Mouse (Mus musculus): ENCODE measurements around the gene Olfr1423. TPM values are rescaled to one million over a fixed set of nuclear protein-coding genes. Genes with fewer than 3 reads are reported as not detected.
"Not testable (repeated sequence)": the region's sequence is repeated elsewhere in the genome, so short reads cannot be mapped to it uniquely, and the experiment has no call there.

The Olfr1423 gene
- not detected in 2 replicates for polyA plus RNA-seq (2015; fragmentation: Nextera tagmentation; extraction: Ambion mirVana)

- no peaks in the 10 kb centered on the region for H3K9me3 ChIP-seq
- 72% methylated on average over 2 of the region's 2 CpGs for WGBS
- ATAC-seq (ENCODE audit: low read depth): no peak
Observed at GRCm38 (mm10) chr19:12041217-12041616, at the start of gene Olfr1423. Gene Olfr1423, minus strand, starts transcription at chr19:12041317.

GRCm38 (mm10) chr19:12077631-12078030 is 36.5 kb upstream of the Olfr1423 start, which contains the start of gene Olfr1425:
Gene Olfr1425, minus strand, starts transcription at chr19:12077731.
- H3K9me3 ChIP-seq; ATAC-seq (ENCODE audit: low read depth); H3K36me3 ChIP-seq; H3K4me2 ChIP-seq; H3K4me3 ChIP-seq; H3K9ac ChIP-seq; H3K27me3 ChIP-seq; H3K27ac ChIP-seq (replicated peaks); H3K4me1 ChIP-seq (replicated peaks): not testable (repeated sequence)
- 84% methylated on average over 4 of the region's 4 CpGs for WGBS

More at GRCm38 (mm10) chr19:12041217-12041616, at the start of gene Olfr1423:
- no peak within 1 kb of the TSS for H3K4me3 ChIP-seq
- H3K4me1 ChIP-seq (replicated peaks): no peaks in the 10 kb centered on the region
- no peak within 1 kb of the TSS for H3K9ac ChIP-seq
- H3K27ac ChIP-seq (replicated peaks): no peak within 1 kb of the TSS
- no peaks in the 10 kb centered on the region for H3K27me3 ChIP-seq
- H3K4me2 ChIP-seq: no peak within 1 kb of the TSS
- no peaks in the 10 kb centered on the region for H3K36me3 ChIP-seq

- not testable (repeated sequence) for ATAC-seq (ENCODE audit: low read depth); H3K4me2 ChIP-seq; H3K4me3 ChIP-seq; H3K9ac ChIP-seq; H3K27me3 ChIP-seq; H3K9me3 ChIP-seq; H3K4me1 ChIP-seq (replicated peaks); H3K27ac ChIP-seq (replicated peaks); H3K36me3 ChIP-seq
- WGBS: 93% methylated on average over 1 of the region's 1 CpGs
Observed at GRCm38 (mm10) chr19:12069546-12069945, 28.4 kb upstream of the Olfr1423 start.

GRCm38 (mm10) chr19:12067806-12068205 is 26.7 kb upstream of the Olfr1423 start:
- not testable (repeated sequence) for H3K36me3 ChIP-seq; H3K27me3 ChIP-seq; ATAC-seq (ENCODE audit: low read depth); H3K9ac ChIP-seq; H3K4me2 ChIP-seq; H3K4me1 ChIP-seq (replicated peaks); H3K4me3 ChIP-seq; H3K9me3 ChIP-seq; H3K27ac ChIP-seq (replicated peaks)
- WGBS: 74% methylated on average over 1 of the region's 1 CpGs

GRCm38 (mm10) chr19:12062582-12062981 is 21.5 kb upstream of the Olfr1423 start, which contains the start of gene Olfr1424:
Gene Olfr1424, minus strand, starts transcription at chr19:12062682.
- not testable (repeated sequence) for H3K9me3 ChIP-seq; H3K9ac ChIP-seq; ATAC-seq (ENCODE audit: low read depth); H3K4me2 ChIP-seq; H3K36me3 ChIP-seq; H3K27me3 ChIP-seq; H3K4me1 ChIP-seq (replicated peaks); H3K27ac ChIP-seq (replicated peaks); H3K4me3 ChIP-seq
- 85% methylated on average over 1 of the region's 1 CpGs for WGBS

GRCm38 (mm10) chr19:12043163-12043562 is 2.0 kb upstream of the Olfr1423 start:
- no peak overlapping the region for H3K27ac ChIP-seq (replicated peaks)
- no peaks in the 10 kb centered on the region for H3K9me3 ChIP-seq
- H3K9ac ChIP-seq: no peak overlapping the region
- no peaks in the 10 kb centered on the region for H3K27me3 ChIP-seq
- ATAC-seq (ENCODE audit: low read depth): no peak
- 93% methylated on average over 5 of the region's 5 CpGs for WGBS
- H3K4me3 ChIP-seq: no peak overlapping the region
- no peak overlapping the region for H3K4me2 ChIP-seq
- no peaks in the 10 kb centered on the region for H3K4me1 ChIP-seq (replicated peaks)
- H3K36me3 ChIP-seq: no peaks in the 10 kb centered on the region

- Histone ChIP-seq H3K9me3 (no peaks in the 10 kb centered on the region), H3K4me2 (no peak overlapping the region), H3K27ac (replicated peaks) (no peak overlapping the region), H3K36me3 (no peaks in the 10 kb centered on the region), H3K4me3 (no peak overlapping the region), H3K27me3 (no peaks in the 10 kb centered on the region), H3K9ac (no peak overlapping the region), H3K4me1 (replicated peaks) (no peaks in the 10 kb centered on the region)
- ATAC-seq (ENCODE audit: low read depth): no peak
Observed at GRCm38 (mm10) chr19:12037727-12038126, 3.4 kb downstream of the Olfr1423 start.

- H3K4me1 ChIP-seq (replicated peaks): no peaks in the 10 kb centered on the region
- no peak overlapping the region for H3K4me2 ChIP-seq
- no peak overlapping the region for H3K27ac ChIP-seq (replicated peaks)
- 90% methylated on average over 2 of the region's 2 CpGs for WGBS
- no peak overlapping the region for H3K4me3 ChIP-seq
- no peaks in the 10 kb centered on the region for H3K27me3 ChIP-seq
- no peak for ATAC-seq (ENCODE audit: low read depth)
- no peaks in the 10 kb centered on the region for H3K36me3 ChIP-seq
- no peak overlapping the region for H3K9ac ChIP-seq
- H3K9me3 ChIP-seq: no peaks in the 10 kb centered on the region
Observed at GRCm38 (mm10) chr19:12026606-12027005, 14.5 kb downstream of the Olfr1423 start.

- WGBS: 92% methylated on average over 3 of the region's 3 CpGs
- no peak for ATAC-seq (ENCODE audit: low read depth)
- Histone ChIP-seq H3K9me3 (no peaks in the 10 kb centered on the region), H3K4me2 (no peak overlapping the region), H3K4me1 (replicated peaks) (no peaks in the 10 kb centered on the region), H3K36me3 (no peaks in the 10 kb centered on the region), H3K27ac (replicated peaks) (no peak overlapping the region), H3K27me3 (no peaks in the 10 kb centered on the region), H3K9ac (no peak overlapping the region), H3K4me3 (no peak overlapping the region)
Observed at GRCm38 (mm10) chr19:12025333-12025732, 15.8 kb downstream of the Olfr1423 start.

- H3K4me3 ChIP-seq: no peak overlapping the region
- H3K4me2 ChIP-seq: no peak overlapping the region
- no peaks in the 10 kb centered on the region for H3K36me3 ChIP-seq
- no peaks in the 10 kb centered on the region for H3K9me3 ChIP-seq
- no peak for ATAC-seq (ENCODE audit: low read depth)
- H3K27ac ChIP-seq (replicated peaks): no peak overlapping the region
- H3K9ac ChIP-seq: no peak overlapping the region
- no peaks in the 10 kb centered on the region for H3K27me3 ChIP-seq
- 83% methylated on average over 4 of the region's 4 CpGs for WGBS
- no peaks in the 10 kb centered on the region for H3K4me1 ChIP-seq (replicated peaks)
Observed at GRCm38 (mm10) chr19:12024149-12024548, 17.0 kb downstream of the Olfr1423 start.

GRCm38 (mm10) chr19:12016192-12016591 is 24.9 kb downstream of the Olfr1423 start:
- Histone ChIP-seq H3K27ac (replicated peaks) (no peak overlapping the region), H3K9me3 (no peaks in the 10 kb centered on the region), H3K9ac (no peak overlapping the region), H3K4me2 (no peak overlapping the region), H3K4me3 (no peak overlapping the region), H3K4me1 (replicated peaks) (peaks cover 3% of the 10 kb centered on the region; the same call in 1 of the 2 replicates), H3K27me3 (no peaks in the 10 kb centered on the region), H3K36me3 (no peaks in the 10 kb centered on the region)
- 69% methylated on average over 4 of the region's 4 CpGs for WGBS
- ATAC-seq (ENCODE audit: low read depth): no peak

- 73% methylated on average over 8 of the region's 8 CpGs for WGBS
- H3K4me1 ChIP-seq (replicated peaks): peaks cover 3% of the 10 kb centered on the region; the same call in 1 of the 2 replicates
- H3K4me3 ChIP-seq: no peak overlapping the region
- H3K27ac ChIP-seq (replicated peaks): no peak overlapping the region
- H3K27me3 ChIP-seq: no peaks in the 10 kb centered on the region
- H3K4me2 ChIP-seq: no peak overlapping the region
- no peaks in the 10 kb centered on the region for H3K36me3 ChIP-seq
- no peak overlapping the region for H3K9ac ChIP-seq
- ATAC-seq (ENCODE audit: low read depth): no peak
- H3K9me3 ChIP-seq: no peaks in the 10 kb centered on the region
Observed at GRCm38 (mm10) chr19:12015708-12016107, 25.4 kb downstream of the Olfr1423 start.

GRCm38 (mm10) chr19:12013228-12013627 is 27.9 kb downstream of the Olfr1423 start:
- Histone ChIP-seq H3K9me3 (no peaks in the 10 kb centered on the region), H3K4me1 (replicated peaks) (peaks cover 3% of the 10 kb centered on the region; the same call in 1 of the 2 replicates), H3K36me3 (no peaks in the 10 kb centered on the region), H3K27me3 (no peaks in the 10 kb centered on the region), H3K27ac (replicated peaks) (no peak overlapping the region), H3K9ac (peak overlapping the region; percentile 57), H3K4me3 (peak overlapping the region; percentile 63), H3K4me2 (peak overlapping the region; percentile 69)
- under 1% methylated on average over 12 of the region's 12 CpGs for WGBS
- ATAC-seq (ENCODE audit: low read depth): no peak

Data from neural tube, embryonic 13.5 days (tissue).